Mouse (Mus musculus) layer of hippocampus, adult 18-20 months (tissue): ENCODE measurements around the gene Padi6. TPM values are rescaled to one million over a fixed set of nuclear protein-coding genes. Genes with fewer than 3 reads are reported as not detected.

Source experiments
- DNase-seq, 2 experiments: peaks; one replicate each; pipeline ENCODE4 v3.0.0; 2022; ENCODE audit warnings: low spot score in 2 of 2
- total RNA-seq, 2 experiments: library from RNA; stranded (reverse); gene quantifications; 2 replicates each; pipeline ENCODE4 v1.2.3; 2021

Gene Padi6
- total RNA-seq, 2 experiments from 2014 or later: 0.12 TPM; not detected in 1

GRCm38 (mm10) chr4:140709111-140709510 lies 33.3 kb downstream of the Padi6 start:
- no peak for DNase-seq

GRCm38 (mm10) chr4:140708297-140708927 lies 34.0 kb downstream of the Padi6 start:
- DNase-seq: no peak

- DNase-seq: no peak
Measured at GRCm38 (mm10) chr4:140707615-140708014, 34.8 kb downstream of the Padi6 start.

GRCm38 (mm10) chr4:140704166-140704565 lies 38.3 kb downstream of the Padi6 start:
- no peak for DNase-seq

- no peak for DNase-seq
Measured at GRCm38 (mm10) chr4:140703636-140704035, 38.8 kb downstream of the Padi6 start.

GRCm38 (mm10) chr4:140702611-140703327 lies 39.7 kb downstream of the Padi6 start:
- DNase-seq: peak; percentile 48 to 76

GRCm38 (mm10) chr4:140701716-140702561 lies 40.5 kb downstream of the Padi6 start:
- peak in 1 of 2 experiments; percentile 50 for DNase-seq

GRCm38 (mm10) chr4:140701049-140701715 lies 41.3 kb downstream of the Padi6 start:
- DNase-seq: peak; percentile 72 to 86

- no peak for DNase-seq
Measured at GRCm38 (mm10) chr4:140700269-140701018, 42.0 kb downstream of the Padi6 start, which contains the start of gene Rcc2. Gene Rcc2, plus strand, starts transcription at chr4:140700541.

- peak; percentile 75 to 87 for DNase-seq
Measured at GRCm38 (mm10) chr4:140699441-140700127, 42.9 kb downstream of the Padi6 start.

- no peak for DNase-seq
Measured at GRCm38 (mm10) chr4:140695675-140696585, 46.5 kb downstream of the Padi6 start.

- no peak for DNase-seq
Measured at GRCm38 (mm10) chr4:140695146-140695545, 47.3 kb downstream of the Padi6 start.

- DNase-seq: no peak
Measured at GRCm38 (mm10) chr4:140694551-140695060, 47.8 kb downstream of the Padi6 start.

GRCm38 (mm10) chr4:140693513-140693912 lies 48.9 kb downstream of the Padi6 start:
- no peak for DNase-seq

GRCm38 (mm10) chr4:140691481-140691880 lies 51.0 kb downstream of the Padi6 start:
- DNase-seq: no peak

- no peak for DNase-seq
Measured at GRCm38 (mm10) chr4:140689873-140690655, 52.4 kb downstream of the Padi6 start.

- no peak for DNase-seq
Measured at GRCm38 (mm10) chr4:140688826-140689425, 53.5 kb downstream of the Padi6 start.
